Mouse (Mus musculus) cerebellum, adult 2 months (tissue): ENCODE data around the gene Mgea5.

Source experiments
- CTCF ChIP-seq: fragments of 200-500 bp; IDR thresholded peaks from 2 replicates; pipeline ENCODE4 v1.5.1; 2011; ENCODE audit warnings: low read depth, mild to moderate bottlenecking, control low read depth, low read length, moderate library complexity, borderline replicate concordance; ENCODE audit not compliant: insufficient read depth
- POLR2A ChIP-seq: fragments of 200-500 bp; IDR thresholded peaks from 2 replicates; pipeline ENCODE4 v1.6.1; 2011; ENCODE audit warnings: low read length, control low read depth, borderline replicate concordance; ENCODE audit not compliant: insufficient read depth

DNA sequence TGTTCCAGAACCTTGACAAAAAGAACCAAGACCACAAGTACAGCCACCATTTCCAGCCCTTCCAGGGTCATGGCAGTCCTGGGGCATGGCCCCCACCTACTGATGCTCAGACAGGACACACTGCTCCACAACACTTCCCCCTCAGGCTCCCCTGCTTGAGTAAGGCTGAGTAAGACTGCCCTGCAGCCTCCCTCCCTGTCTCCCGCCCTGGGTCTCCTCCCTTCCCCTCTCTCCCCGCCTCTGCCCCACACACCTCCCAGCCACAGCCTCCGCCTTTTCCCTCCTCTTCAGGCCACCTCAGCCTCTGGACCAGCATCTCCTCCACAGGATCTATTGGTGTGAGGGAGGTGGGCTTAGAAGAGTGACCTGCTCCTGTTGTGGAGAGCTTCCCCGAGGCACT is 19.8 kb upstream of the Mgea5 start:
- TF ChIP-seq CTCF (no peak), POLR2A (no peak)
